Mouse (Mus musculus) lung, postnatal 0 days (tissue): Measurements from ENCODE around the gene Gucy1a1.

Experiments
- CTCF ChIP-seq: IDR thresholded peaks from 2 replicates; pipeline ENCODE4 v1.5.1; 2016; ENCODE audit warnings: antibody characterized with exemption, mild to moderate bottlenecking
- EP300 ChIP-seq: IDR thresholded peaks from 2 replicates; pipeline ENCODE4 v1.6.1; 2016; ENCODE audit warnings: antibody characterized with exemption, mild to moderate bottlenecking, control low read depth

- no peak for TF ChIP-seq EP300
- TF ChIP-seq CTCF: no peak
These were observed 97.5 kb downstream of the Gucy1a1 start for GRCm38 (mm10) chr3:82048078-82048477.
